Mouse (Mus musculus): ENCODE results near the gene Pde2a. TPM values are rescaled to one million over a fixed set of nuclear protein-coding genes. Genes with fewer than 3 reads are reported as not detected.

The Pde2a gene
- total RNA-seq, 2 experiments from 2014 or later = 14.8 to 26.3 TPM

Small RNA genes within 50 kb of the gene (microRNA-seq; reads per million reads assigned to microRNA genes)
- 11,329 to 12,427 reads per million in 2 experiments for gene Mir139 (ENCODE audit: borderline replicate concordance in 2 of 2)

Other genes starting within 250 kb of the Pde2a start
- 1 to 10 TPM; 6.7 to 7.4 TPM for gene Atg16l2, start 119.4 kb upstream of the Pde2a start, total RNA-seq (2021)
- gene Stard10, start 104.6 kb upstream of the Pde2a start, total RNA-seq (2021) = 10 to 100 TPM; 36.9 to 42.3 TPM
- 10 to 100 TPM; 21.3 to 23.7 TPM for gene Arap1, start 73.6 kb upstream of the Pde2a start, total RNA-seq (2021)
- gene Gm45837, start 10.8 kb upstream of the Pde2a start, total RNA-seq (2021) = 1 to 10 TPM in 1 of 2 experiments, not detected in 1; 5.7 TPM
- gene Art2b, start 163.9 kb downstream of the Pde2a start, total RNA-seq (2021) = not detected
- 10 to 100 TPM; 49.2 to 50.8 TPM for gene Clpb, start 241.9 kb downstream of the Pde2a start, total RNA-seq (2021)

Measured in gastrocnemius, postnatal 25 days (tissue).